Mouse (Mus musculus): Measurements from ENCODE around the gene Gpm6b. TPM values are rescaled to one million over a fixed set of nuclear protein-coding genes. Genes with fewer than 3 reads are reported as not detected.

Gpm6b gene
- polyA plus RNA-seq, 1 experiment from 2014 or later, result 24.1 TPM

Other genes with a start within 250 kb of the Gpm6b start
- gene Gemin8, start 68.5 kb upstream of the Gpm6b start, polyA plus RNA-seq (2015; fragmentation: Nextera tagmentation; extraction: Ambion mirVana), result 12.2 and 15.6 TPM in 2 replicates
- gene Trappc2, start 201.7 kb downstream of the Gpm6b start, polyA plus RNA-seq (2015; fragmentation: Nextera tagmentation; extraction: Ambion mirVana), result 24.3 and 26.1 TPM in 2 replicates
- gene Ofd1, start 201.8 kb downstream of the Gpm6b start, polyA plus RNA-seq (2015; fragmentation: Nextera tagmentation; extraction: Ambion mirVana), result 6.3 and 6.4 TPM in 2 replicates
- 48.3 and 54.8 TPM in 2 replicates for gene Rab9, start 241.0 kb downstream of the Gpm6b start, polyA plus RNA-seq (2015; fragmentation: Nextera tagmentation; extraction: Ambion mirVana)

All from kidney, embryonic 15.5 days (tissue).